Mouse (Mus musculus) brain, embryonic 14.5 days (tissue): ENCODE measurements around the gene Man2b1.

Source experiments
- CTCF ChIP-seq: fragments of 200-500 bp; IDR thresholded peaks from 2 replicates; pipeline ENCODE4 v1.5.1; 2012; ENCODE audit warnings: inconsistent platforms, mild to moderate bottlenecking, moderate library complexity, borderline replicate concordance; ENCODE audit not compliant: insufficient read depth, insufficient read length; ENCODE audit errors: extremely low read depth
- POLR2A ChIP-seq: fragments of 200-500 bp; IDR thresholded peaks from 2 replicates; pipeline ENCODE4 v1.6.1; 2012; ENCODE audit warnings: mild to moderate bottlenecking, inconsistent platforms, borderline replicate concordance; ENCODE audit not compliant: poor library complexity, insufficient read depth, insufficient read length, severe bottlenecking; ENCODE audit errors: extremely low read depth

DNA sequence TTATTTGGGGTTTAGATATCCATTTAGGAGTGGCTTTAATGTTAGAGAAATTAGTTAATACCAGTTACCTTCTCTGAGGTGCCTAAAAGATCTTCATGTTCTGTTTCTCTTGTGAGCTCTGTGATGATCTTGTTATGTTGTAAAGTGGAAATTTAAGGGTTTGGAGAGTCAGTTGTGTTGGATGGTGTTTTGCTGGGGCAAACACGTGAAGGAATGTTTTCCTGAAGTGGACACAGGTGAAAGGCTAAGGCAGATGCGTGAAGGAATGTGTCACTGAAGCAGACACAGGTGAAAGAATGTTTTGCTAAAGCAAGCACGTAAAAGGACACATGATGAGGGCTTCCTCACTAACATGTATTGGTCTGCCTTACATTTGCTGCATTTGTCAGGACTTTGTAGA is 39.9 kb downstream of the Man2b1 start, which contains the start of gene Zfp791:
- no peak for TF ChIP-seq POLR2A
- no peak for TF ChIP-seq CTCF
